Mouse (Mus musculus): Measurements from ENCODE around the gene Dock8.
"Not testable (repeated sequence)": the region's sequence is repeated elsewhere in the genome, so short reads cannot be mapped to it uniquely, and the experiment has no call there.

Dock8 gene

DNA sequence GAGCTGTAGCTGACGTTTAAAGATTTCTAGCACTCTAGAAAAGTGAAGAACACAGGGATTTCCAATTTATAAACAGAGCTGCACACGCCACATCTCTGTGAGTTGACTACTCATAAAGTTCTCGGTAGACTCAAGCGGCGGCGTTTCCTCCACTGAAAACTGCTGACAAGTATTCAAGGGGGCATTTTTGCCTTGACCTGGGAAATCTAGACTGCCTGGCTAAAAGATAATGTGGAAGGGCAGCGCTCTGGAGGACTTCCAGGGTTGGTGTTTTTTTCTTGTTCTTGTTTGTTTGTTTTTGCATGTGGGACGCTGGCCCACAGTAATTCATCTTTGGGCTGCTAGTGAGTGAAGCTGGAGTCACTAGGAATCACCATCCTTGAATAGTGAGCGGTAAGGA lies 819 bp downstream of the Dock8 start:
- no peak for DNase-seq (ENCODE audit: low spot score)

- DNase-seq (ENCODE audit: low spot score): no peak
Observed at GRCm38 (mm10) chr19:25002032-25002431, 2.7 kb downstream of the Dock8 start.

DNA sequence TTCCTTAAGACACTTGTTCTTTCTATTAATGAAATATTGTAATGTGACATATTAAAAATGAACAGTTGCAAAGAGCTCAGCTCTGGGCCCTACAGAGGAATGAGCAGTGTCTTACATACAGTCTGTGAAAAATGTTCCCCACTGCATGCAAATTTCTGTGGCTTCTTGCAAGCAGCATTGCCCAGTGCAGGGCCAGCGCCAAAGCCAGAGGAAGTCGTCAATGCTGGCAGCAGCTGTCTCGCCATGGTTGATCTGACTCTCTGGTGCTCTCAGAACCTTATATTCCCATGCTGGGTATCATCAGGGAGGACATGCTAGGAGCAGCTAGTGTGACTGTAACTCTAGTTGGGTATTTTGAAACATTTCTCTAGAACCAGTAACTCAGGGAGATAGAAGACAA lies 3.5 kb downstream of the Dock8 start:
- DNase-seq (ENCODE audit: low spot score): no peak

- no peak for DNase-seq (ENCODE audit: low spot score)
Observed at GRCm38 (mm10) chr19:25003810-25004209, 4.5 kb downstream of the Dock8 start.

DNA sequence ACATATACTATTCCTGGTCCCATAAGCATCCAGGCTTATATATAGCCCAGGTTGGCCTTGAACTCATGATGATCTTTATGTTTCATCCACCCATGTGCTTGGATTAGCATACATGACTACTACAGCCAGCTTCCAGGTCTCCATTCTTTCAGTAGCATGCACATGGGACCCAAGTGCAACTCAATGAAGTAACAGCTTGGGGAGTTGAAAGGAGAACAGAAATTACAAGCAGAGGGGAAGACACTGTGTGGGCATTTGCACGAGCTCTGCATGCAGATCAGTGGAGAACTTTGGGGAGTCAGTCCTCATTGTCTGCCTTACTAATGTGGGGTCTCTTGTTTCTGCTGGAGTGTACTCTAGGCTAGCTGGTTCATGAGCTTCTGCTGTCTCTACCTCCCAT lies 7.4 kb downstream of the Dock8 start:
- no peak for DNase-seq (ENCODE audit: low spot score)

DNA sequence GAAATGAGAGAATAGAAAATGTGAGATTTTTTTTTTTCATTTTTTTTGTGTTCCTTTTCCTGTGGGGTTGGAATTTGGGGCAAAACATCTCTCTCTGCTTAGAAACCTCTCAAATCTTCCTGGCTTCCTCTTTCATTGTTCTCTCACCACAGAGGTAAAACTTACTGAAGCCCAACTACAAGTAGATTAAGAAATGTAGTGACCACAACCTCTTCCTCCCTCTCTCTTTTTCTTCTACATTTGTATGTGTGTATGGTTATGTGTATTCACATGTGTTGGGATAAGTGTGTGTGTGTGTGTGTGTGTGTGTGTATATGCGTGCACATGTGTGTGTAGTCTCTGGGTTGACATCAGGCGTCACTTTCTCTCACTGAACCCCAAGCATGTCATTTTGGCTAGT lies 9.2 kb downstream of the Dock8 start:
- no peak for DNase-seq (ENCODE audit: low spot score)

DNA sequence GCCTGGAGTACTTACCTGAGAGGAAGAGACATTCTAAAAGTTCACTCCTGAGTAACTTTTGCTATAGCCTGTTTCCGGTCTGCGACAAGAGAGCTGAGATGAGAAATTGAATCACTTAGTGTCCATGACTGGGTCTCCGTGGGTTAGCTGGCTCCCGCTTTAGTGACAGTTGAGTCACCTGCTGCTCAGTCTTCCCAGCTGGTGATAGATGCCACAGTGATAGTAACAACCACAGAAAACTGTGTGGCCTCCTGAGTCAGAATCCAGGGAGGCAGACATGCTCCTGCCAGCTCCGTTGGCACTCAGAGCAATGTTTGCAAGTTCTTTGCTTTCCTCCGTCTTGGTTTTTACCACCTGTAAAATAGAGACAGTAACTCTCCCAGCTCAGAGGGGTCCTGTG lies 23.4 kb downstream of the Dock8 start:
- no peak for DNase-seq (ENCODE audit: low spot score)

DNA sequence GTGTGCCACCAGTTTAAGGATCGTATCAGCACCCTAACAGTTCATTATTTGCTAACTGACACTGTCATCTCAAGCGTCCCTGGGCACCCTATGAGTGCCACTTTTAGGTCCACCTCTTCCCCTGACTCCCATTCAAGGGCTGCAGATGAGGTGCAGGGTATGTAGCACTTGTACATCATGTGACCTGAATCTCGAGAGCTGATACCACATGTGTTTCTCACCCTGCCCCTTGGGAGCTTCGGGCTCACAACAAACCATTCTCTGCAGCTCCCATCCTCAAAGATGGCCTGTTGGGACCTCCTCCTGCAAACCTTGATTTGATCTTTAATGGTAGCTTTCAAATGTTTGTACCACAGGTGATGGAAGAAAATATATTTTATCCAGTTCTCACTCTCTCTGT lies 32.4 kb downstream of the Dock8 start:
- no peak for DNase-seq (ENCODE audit: low spot score)

- not testable (repeated sequence) for DNase-seq (ENCODE audit: low spot score)
Observed at GRCm38 (mm10) chr19:25033008-25033407, 33.7 kb downstream of the Dock8 start.

GRCm38 (mm10) chr19:25035825-25036224 lies 36.5 kb downstream of the Dock8 start:
- DNase-seq (ENCODE audit: low spot score): no peak

GRCm38 (mm10) chr19:25036784-25037183 lies 37.5 kb downstream of the Dock8 start:
- no peak for DNase-seq (ENCODE audit: low spot score)

DNA sequence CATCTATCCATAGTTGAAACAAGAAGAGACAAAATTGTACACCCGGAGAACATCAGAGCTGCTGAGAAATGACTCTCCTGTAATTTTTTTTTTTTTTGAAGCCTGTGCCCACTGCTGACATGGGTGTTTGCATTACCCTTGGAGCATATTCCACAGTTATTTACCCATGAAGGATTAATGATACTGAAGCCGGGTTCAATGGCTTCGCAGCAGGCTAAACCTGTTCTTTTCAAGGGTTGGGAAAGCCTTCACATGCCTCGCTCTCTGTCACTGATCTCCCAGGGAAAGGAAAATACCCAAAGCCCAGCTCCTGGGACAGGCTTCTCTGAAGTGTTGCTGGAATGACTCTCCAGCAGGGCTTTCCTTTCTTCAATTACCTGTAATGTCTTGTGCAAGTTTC lies 37.9 kb downstream of the Dock8 start:
- no peak for DNase-seq (ENCODE audit: low spot score)

DNA sequence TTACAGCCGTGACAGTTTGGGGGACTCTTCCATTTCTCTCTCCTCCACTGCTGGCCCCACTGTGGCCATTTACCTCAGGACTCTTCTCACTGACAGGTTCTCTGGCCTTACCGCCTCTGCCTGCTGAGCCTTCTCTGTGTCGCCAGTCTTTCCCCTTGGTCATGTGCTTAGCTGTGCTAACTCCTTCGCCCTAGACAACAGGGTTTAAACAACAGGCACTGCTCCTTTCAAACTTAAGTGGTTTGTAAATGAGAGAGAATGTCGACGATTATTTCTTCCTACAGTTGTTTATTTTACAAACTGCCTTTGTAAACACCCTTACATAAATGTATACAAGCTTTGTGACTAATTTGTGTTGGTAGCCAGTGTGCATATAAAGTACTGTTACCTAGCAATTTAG lies 39.0 kb downstream of the Dock8 start:
- DNase-seq (ENCODE audit: low spot score): no peak

GRCm38 (mm10) chr19:25041209-25041608 lies 41.9 kb downstream of the Dock8 start:
- DNase-seq (ENCODE audit: low spot score): no peak

GRCm38 (mm10) chr19:25042973-25043372 lies 43.6 kb downstream of the Dock8 start:
- no peak for DNase-seq (ENCODE audit: low spot score)

DNA sequence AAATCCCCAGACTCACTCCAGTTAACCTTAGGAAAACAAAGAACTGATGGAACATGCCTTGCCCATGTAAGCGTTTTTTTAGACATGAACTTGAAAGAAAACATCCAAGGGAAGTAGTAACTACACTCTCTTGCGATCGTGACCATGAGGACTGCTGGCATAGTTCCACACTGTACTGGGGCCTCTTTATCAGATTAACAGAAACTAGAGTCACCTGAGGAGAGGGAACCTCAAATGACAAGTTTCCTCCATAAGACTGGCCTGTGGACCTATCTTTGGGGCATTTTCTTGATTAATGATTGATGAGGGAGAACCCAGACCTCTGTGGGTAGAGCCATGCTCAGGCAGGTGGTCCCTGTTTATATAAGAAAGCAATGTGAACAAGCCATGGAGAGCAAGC lies 44.7 kb downstream of the Dock8 start:
- no peak for DNase-seq (ENCODE audit: low spot score)

GRCm38 (mm10) chr19:25052355-25052754 lies 53.0 kb downstream of the Dock8 start:
- no peak for DNase-seq (ENCODE audit: low spot score)

DNA sequence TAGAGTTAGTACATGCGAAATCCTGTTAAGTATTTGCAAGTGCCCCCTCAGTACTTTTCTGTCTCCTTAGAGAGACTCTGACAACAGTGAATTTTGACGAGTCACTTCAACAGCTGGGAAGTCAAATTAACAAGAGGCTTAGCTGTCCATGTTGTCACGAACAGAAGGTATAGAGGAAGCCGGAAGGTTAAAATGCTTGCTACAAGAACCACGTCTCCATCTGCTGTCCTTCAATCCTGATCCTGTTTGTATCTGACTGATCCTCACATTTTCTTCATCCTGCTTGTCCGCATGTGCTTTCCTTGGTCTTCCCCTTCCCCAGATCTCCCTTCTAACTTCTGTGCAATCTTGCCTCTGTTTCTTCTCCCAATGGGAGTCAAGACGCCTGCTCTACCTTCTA lies 53.8 kb downstream of the Dock8 start:
- DNase-seq (ENCODE audit: low spot score): no peak

GRCm38 (mm10) chr19:25055025-25055424 lies 55.7 kb downstream of the Dock8 start:
- DNase-seq (ENCODE audit: low spot score): no peak

GRCm38 (mm10) chr19:25055559-25055958 lies 56.2 kb downstream of the Dock8 start:
- no peak for DNase-seq (ENCODE audit: low spot score)

GRCm38 (mm10) chr19:25056224-25056623 lies 56.9 kb downstream of the Dock8 start:
- DNase-seq (ENCODE audit: low spot score): no peak

DNA sequence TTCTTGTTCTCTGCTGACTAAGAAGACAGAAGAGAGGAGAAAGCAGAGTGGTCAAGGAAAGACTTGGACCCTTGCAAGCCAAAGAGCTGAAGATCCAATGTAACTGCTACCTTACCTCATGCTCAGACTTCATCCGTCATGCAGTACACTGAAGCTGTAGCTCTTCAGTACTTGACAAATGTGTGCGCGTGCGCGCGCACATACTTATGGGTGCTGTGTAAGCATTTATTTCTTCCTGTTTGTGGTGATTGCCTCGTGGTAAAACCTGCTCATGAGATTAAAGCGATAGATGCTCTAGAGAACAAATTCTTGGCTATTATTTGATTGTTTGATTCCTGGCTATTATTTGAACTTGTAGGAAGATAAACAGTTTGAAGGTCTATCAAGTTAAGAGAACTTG lies 58.5 kb downstream of the Dock8 start:
- no peak for DNase-seq (ENCODE audit: low spot score)

DNA sequence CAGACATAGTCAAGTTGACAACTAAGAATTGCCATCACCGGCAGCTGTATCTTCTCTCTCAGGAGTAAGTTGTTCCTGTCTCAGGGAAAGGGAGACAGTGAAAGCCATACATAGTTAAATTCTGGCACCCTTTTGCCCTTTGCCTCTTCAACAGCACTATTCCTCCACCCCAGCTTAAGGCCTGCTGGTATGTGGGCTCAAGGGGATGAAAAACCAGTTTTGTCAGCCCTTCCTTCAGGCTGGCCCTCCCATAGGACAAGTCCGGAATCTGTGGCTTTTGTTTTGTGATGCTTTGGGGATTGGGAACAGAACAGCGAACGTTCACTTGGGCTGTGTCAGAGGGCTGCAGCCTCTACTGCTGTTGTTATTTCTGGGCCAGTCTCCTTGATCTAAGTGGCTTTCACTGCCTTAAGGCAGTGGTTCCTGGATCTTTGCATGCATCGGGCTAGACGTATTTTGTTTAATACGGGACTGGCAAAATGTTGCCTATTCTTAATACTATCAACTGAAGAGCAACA lies 60.6 kb downstream of the Dock8 start:
- DNase-seq (ENCODE audit: low spot score): no peak

DNA sequence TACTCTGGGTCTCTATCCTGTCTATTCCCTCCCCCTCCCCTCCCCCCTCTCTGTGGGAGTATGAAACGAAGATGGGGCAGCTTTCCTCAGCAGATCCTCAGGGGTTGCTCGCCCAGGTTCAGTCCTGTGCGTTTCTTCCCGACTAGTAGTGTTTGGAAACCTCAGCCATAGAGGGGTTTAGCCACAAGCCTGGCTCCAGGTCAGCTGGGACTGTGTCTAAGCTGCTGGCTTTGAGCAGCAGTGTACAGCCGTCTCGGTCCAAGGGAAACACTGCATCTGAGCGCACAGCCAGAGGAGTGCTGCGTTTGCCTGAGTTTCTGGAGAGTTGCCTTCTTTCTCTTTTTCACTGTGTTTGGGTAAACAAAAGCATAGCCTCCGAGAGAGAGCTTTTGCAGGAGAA lies 61.0 kb downstream of the Dock8 start:
- no peak for DNase-seq (ENCODE audit: low spot score)

All from urinary bladder, postnatal 10 days (tissue).